Mouse (Mus musculus): Measurements from ENCODE around the gene Grm1.

DNA sequence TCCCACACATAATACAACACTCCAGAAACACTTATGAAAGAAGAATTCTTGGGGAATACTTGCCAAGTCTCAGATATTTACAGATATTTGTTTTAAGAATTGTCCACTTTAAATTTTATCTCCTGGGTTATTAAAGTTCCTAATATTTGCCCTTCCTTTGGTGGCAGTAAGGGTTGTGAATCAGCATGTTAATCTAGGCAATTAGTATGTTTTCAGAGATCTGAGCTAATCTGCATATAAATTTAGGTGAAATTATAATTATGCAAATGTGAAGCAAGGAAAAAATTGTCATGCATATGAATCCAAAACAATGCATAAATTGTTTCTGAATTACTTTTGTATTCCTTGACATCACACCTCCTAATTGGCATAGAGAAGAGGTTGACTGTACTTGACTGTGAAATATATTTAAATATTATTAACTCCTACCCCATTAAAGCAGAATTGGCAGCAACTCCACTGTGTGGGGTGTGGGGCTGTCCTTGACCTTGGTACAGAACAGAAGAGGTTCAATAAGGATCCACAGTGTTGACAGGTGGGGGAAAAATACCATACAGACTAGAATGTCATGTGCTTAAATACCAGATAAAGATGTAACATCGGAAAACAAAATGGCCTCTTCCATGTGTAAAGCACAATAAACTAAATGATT lies 37.6 kb downstream of the Grm1 start:
- no peak for TF ChIP-seq CTCF (IDR thresholded peaks at IDR 0.05; ENCODE audit: insufficient read depth, low read length)
- TF ChIP-seq POLR2A (IDR thresholded peaks at IDR 0.05; ENCODE audit: borderline replicate concordance, extremely low read depth, low read depth, low read length): no peak

Measured in lung, adult 2 months (tissue).